Mouse (Mus musculus) testis, adult 2 months (tissue): ENCODE data around the gene Spg20. TPM values are rescaled to one million over a fixed set of nuclear protein-coding genes. Genes with fewer than 3 reads are reported as not detected.

Experiments
- H3K27ac ChIP-seq: fragments of 200-500 bp; 2 replicates; pipeline ENCODE4 v1.5.1; 2012; ENCODE audit warnings: low read depth, low read length; ENCODE audit not compliant: control insufficient read depth, insufficient read depth
- H3K27me3 ChIP-seq: fragments of 200-500 bp; 2 replicates; pipeline ENCODE4 v1.6.1; 2012; ENCODE audit warnings: mild to moderate bottlenecking, low read length, moderate library complexity; ENCODE audit not compliant: control insufficient read depth, insufficient read depth
- H3K36me3 ChIP-seq: fragments of 200-500 bp; 2 replicates; pipeline ENCODE4 v1.6.1; 2012; ENCODE audit warnings: mild to moderate bottlenecking, low read length; ENCODE audit not compliant: control insufficient read depth, insufficient read depth
- H3K4me1 ChIP-seq: fragments of 200-500 bp; 2 replicates; pipeline ENCODE4 v1.6.1; 2012; ENCODE audit warnings: low read length; ENCODE audit not compliant: control insufficient read depth, insufficient read depth
- H3K4me3 ChIP-seq: fragments of 200-500 bp; 2 replicates; pipeline ENCODE4 v1.5.1; 2012; ENCODE audit warnings: low read depth, mild to moderate bottlenecking, low read length, moderate library complexity, mixed read lengths; ENCODE audit not compliant: control insufficient read depth
- CTCF ChIP-seq: fragments of 200-500 bp; IDR thresholded peaks from 2 replicates; pipeline ENCODE4 v1.5.1; 2012; ENCODE audit warnings: low read depth, mild to moderate bottlenecking, inconsistent platforms, low read length, moderate library complexity; ENCODE audit not compliant: control insufficient read depth, insufficient read depth, insufficient replicate concordance
- POLR2A ChIP-seq: fragments of 200-500 bp; IDR thresholded peaks from 2 replicates; pipeline ENCODE4 v1.6.1; 2012; ENCODE audit warnings: low read depth, mild to moderate bottlenecking, inconsistent platforms, low read length, moderate library complexity; ENCODE audit not compliant: control insufficient read depth
- polyA plus RNA-seq: library from polyadenylated mRNA; depleted of rRNA; stranded (reverse); fragments of >200 nt; gene quantifications from 2 replicates; pipeline ENCODE4 v1.2.3, GENCODE M21; 2012; rRNA removed

Spg20 gene
- polyA plus RNA-seq: 11.1 and 12.9 TPM in 2 replicates

DNA sequence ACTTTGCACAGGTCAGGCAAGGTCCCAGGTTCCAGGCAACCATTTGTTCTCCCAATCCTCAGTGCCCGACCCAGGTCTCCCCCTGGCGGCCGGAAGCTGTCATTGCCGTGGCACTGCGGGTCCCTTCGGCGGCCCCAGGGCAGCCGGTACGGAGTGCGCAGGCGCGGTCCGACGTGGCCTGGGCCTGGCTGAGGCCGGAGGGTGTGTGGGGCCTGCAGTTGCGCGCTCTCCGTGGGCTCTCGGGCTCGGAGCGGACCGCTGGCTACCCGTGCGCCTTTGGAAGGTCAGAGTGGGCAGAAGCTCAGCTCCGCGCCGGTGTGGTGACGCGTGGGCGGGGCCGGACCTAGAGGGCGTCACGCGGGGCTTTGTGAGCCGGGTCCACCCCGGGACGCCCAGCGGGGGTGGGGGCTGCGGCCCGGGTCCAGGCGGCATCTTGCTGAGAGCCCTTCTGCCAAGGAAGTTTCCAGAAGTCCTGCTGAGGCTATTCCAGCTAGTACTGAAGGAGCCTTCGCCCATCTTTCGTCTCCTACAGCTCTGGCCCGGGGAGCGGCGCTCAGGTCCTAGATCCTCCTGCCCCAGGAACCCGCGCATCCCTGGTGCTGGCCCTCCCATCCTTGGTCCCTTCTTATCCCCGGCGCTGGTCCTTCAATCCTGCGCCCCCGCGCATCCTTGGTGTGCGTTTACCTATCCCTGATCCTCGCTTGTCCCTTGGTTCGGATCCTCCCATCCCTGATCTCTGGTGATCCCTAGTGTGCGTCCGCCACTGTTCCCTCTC is at the start of gene Spg20:
Gene Spg20 (plus strand): TSS at position 174 of the 775 bp plus-strand sequence.
- Histone ChIP-seq H3K4me1 (peaks cover 4% of the 10 kb centered on the region), H3K36me3 (no peaks in the 10 kb centered on the region), H3K27ac (peak within 1 kb of the TSS; percentile 91), H3K27me3 (no peaks in the 10 kb centered on the region), H3K4me3 (peak within 1 kb of the TSS; percentile 92)
- TF ChIP-seq POLR2A (peak; percentile 79), CTCF (peak; percentile 94)

DNA sequence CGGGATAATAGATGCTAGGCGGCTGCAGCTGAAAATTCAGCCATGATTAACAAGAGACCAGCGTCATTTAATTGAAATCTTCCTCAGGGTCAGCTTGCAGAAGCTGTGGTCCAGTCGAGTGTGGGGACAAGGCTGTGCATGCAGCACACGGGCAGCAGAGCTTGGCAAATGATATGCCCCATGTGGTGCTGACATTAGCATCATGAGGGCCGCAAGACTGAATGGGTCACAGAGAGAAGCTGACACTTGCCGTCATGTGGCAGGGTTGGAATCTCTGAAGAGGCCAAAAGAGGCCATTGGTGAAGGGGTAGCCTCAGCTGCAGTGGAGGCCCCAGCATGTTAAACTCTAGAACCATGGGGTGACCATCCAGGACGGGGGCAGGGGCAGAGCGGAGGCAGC is 49.3 kb upstream of the Spg20 start:
- TF ChIP-seq CTCF: no peak
- TF ChIP-seq POLR2A: no peak
- Histone ChIP-seq H3K36me3 (no peaks in the 10 kb centered on the region), H3K27ac (no peak overlapping the region), H3K27me3 (no peaks in the 10 kb centered on the region), H3K4me1 (no peaks in the 10 kb centered on the region; the same call in 1 of the 2 replicates), H3K4me3 (no peak overlapping the region)

DNA sequence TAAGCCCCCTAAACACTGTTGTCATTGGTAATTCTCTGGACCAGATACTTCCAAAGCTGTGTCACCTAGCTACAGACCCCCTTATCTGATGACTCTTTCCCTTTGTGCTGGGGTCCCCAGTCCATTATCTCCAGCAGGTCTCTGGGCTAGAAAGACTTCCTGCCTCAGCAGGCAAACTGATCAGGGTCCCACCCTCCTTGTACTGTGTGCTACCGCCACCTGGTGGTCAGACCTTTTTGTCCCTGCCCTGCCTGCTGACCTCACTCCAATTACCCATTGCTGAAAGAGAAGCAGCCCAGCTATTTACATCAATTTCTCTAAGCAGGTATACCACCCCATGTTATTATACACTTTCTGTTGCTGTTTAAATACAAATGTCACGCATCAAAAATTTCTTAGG is 47.5 kb upstream of the Spg20 start:
- no peak overlapping the region for H3K27ac ChIP-seq
- no peak overlapping the region for H3K4me3 ChIP-seq
- no peaks in the 10 kb centered on the region for H3K4me1 ChIP-seq
- no peaks in the 10 kb centered on the region for H3K27me3 ChIP-seq
- no peak for TF ChIP-seq POLR2A
- TF ChIP-seq CTCF: peak; percentile 77; the same call in 1 of the 2 replicates
- H3K36me3 ChIP-seq: no peaks in the 10 kb centered on the region

DNA sequence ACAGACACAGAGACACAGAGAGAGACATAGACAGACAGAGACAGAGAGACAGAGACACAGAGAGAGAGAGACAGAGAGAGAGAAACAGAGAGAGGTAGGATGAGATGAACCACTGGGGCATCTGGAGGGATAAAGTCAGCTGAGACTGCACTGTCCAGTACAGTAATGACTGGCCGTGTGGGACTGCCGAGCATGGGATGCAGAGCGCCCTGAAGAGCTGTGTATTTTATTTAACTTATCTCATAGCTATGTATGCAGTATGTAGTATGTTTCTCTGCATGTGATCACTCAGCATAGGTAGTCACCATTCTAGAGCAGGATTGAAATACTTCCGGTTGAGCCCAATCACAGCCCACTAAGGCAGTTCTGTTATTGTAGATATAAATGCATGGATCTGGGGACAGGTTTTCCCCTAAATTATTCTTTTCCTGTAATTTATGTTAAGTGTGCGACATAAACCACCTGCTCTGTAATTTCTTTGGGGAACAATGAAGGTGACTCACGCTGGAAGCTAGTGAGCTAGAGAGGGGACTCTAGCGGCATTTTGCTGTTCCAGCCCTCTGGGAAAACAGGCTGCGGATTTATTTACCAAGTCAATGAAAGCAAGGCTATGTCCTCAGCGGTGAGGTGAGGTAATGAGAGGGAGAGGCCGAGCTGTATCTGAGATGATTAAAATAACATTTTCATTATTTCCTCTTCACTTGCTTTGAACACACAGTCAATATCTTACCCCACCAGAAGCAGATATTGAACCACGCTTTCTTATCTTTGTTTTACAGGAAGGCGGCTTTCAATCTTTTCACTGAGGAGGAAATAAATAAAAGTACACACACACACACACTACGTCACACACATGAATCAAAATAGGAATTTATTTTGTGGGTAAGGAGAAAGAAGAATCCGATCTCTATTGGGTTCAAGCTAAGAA is 45.9 kb upstream of the Spg20 start:
- TF ChIP-seq CTCF: no peak
- TF ChIP-seq POLR2A: no peak
- H3K4me1 ChIP-seq: no peaks in the 10 kb centered on the region
- H3K36me3 ChIP-seq: no peaks in the 10 kb centered on the region
- no peak overlapping the region for H3K27ac ChIP-seq
- no peak overlapping the region for H3K4me3 ChIP-seq
- H3K27me3 ChIP-seq: no peaks in the 10 kb centered on the region

DNA sequence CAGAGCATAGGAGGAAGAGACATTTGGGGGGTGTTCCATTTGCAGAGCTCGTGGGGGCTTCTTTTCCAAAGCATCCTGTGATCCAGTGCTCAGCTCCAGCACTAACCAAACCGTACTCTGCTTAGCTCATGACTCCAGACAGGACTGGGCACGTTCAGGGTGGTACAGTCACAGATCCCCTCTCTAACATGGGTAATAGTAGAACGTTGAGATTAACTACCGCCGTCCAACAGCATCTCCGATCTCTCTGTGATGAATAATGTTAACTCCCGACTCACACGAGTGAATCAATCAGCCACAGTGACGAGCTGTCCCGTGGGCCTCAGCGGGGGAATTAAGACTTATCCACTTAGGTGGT is 45.3 kb upstream of the Spg20 start:
- Histone ChIP-seq H3K4me3 (no peak overlapping the region), H3K4me1 (no peaks in the 10 kb centered on the region), H3K27me3 (no peaks in the 10 kb centered on the region), H3K27ac (no peak overlapping the region), H3K36me3 (no peaks in the 10 kb centered on the region)
- TF ChIP-seq CTCF (no peak), POLR2A (no peak)

DNA sequence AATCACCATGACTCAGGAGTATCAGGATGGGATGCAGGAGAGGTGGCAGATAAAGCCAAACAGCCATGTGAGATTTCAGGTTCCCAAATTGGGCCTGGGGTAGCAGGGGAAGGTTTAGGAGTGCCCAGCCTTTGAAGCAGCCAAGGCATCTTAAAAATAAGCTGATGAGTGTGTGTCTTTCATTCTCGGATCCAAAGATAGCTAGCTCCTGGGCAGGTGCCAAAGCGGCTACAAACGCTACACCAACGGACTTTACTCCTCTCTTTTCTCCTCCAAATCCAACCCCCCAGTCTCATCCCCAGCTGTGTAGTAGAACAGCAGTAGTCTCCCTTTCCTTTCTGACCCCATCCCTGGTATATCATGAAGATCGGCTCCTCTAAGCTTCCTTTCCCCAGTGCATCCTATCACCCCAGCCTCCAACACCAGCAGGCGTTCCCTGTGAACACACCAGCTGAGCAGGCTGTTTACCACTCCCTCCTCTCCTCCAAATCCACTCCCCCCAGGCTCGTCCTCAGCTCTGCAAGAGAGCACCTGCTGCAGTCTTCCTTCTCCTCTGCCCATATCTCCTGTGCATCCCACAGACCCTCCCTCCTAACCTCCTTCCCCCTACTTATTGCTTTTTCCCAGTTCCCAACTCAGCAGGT is 44.0 kb upstream of the Spg20 start:
- Histone ChIP-seq H3K27ac (no peak overlapping the region), H3K27me3 (no peaks in the 10 kb centered on the region), H3K4me1 (no peaks in the 10 kb centered on the region), H3K4me3 (no peak overlapping the region), H3K36me3 (no peaks in the 10 kb centered on the region)
- TF ChIP-seq CTCF (no peak), POLR2A (no peak)

DNA sequence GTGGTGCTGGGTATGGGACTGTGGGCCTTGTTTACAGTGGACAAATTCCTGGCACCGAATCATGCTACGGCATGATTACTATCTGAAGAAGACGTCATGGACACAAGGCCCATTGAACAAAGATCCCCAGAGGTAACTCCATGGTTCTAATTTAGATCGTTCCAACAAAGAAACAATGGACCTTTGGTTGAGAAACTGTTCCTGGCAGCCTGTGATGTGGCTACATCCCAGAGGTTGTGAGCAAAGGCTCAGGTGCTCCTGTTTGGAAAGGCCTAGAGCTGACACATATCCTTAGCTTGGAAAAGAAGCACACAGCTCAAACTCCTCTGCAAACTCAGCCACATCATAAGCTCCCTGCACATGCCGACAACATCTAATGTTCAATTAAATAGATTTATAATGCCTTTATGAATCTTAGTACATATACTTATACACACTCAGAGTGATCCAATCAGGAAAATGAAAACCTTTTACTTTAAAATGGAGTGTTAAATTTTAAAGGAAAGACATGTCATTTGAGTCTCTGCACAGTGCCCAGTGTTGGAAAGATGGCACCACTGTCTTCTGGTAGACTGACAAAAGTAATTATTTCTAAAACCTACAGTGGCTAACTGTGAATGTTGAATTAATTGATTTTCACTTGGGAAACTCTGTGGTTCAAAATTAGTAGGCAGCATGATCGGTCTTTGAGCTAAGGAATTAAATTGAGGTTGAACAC is 37.2 kb upstream of the Spg20 start:
- no peak overlapping the region for H3K27ac ChIP-seq
- H3K4me3 ChIP-seq: no peak overlapping the region
- H3K36me3 ChIP-seq: no peaks in the 10 kb centered on the region
- no peaks in the 10 kb centered on the region for H3K27me3 ChIP-seq
- H3K4me1 ChIP-seq: no peaks in the 10 kb centered on the region
- TF ChIP-seq CTCF (no peak), POLR2A (no peak)
